Mouse (Mus musculus): ENCODE measurements around the gene Ctla4.

The Ctla4 gene

DNA sequence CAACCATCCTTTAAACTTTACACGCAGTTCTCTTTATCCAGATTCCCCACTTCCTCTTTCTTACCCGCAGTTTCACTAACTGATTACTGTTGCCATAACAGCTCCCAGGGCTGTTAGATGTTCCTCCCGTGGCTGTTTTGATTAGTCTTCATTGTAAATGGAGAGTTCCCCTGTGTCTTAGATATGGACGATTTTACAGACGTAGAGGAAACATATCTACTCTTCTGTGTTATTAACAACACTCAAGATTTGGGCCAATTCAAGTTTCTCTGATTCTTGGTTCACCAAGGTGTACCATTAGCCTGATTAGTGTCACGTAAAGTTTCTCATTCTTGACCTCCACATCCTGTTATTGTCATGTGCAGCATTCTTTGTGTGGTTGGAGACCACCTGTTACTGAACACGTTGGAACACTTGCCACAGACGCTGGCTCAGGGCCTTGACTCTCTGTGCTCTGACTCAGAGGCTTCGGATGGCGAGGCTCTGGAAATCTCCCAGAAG lies 29.5 kb downstream of the Ctla4 start:
- in situ Hi-C loops (cut with MboI, MseI), result no loop called here

DNA sequence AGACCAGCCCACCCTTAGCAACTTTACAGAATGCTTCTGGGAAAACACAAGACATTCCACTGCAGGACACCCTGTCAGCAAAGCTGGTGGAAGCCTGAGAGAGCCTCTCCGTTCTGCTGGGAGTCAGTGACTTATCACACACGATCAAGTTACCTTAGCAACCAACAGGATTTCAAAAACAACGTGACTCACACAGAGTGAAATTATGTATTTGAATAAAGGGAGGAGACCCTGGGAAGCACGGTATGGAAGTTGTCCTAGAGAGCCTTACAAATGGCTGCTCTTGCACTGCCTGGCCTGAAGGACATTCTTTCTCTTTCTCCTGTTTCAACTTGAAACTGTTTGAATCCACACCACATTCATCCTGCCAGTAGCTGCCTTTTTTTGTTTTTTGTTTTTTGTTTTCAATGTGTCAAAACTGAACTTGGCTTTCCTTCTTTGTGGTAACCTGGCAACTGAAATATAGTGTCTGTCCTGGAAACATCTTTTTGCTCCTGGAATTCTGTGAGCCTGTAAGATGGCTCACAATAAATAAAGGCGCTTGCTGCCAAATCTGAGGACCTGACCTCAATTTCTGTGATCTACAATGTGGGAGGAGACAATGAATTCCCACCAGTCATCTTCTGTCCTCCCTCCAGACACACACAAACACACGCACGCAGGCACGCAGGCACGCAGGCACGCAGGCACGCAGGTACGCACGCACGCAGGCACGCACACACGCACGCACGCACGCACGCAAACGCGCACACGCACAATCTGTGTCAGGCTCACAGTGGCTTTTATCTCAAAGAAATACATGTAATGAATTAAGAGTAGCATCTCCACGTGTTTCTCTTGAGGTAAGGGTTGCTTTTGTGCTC lies 33.9 kb downstream of the Ctla4 start:
- in situ Hi-C loops (cut with MboI, MseI), result no loop called here

DNA sequence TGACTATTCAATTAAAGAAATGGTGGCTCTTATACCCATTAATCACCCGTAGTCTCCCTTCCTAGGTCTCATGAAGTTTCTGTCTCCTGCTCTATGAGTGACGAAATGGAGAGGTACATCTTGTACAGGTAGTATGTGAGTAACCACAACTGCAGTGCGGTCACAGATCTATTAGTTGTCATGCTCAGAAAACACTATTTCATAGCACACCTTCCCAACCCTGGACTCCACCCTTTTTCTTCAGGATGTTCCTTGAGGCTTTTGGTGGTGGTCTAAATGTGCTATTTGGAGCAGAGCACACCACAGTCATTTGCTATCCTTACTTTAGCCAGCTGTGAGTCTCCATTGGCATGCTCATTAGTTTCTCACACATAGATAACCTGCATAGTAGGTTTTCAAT lies 42.2 kb downstream of the Ctla4 start:
- in situ Hi-C loops (cut with MboI, MseI), result no loop called here

DNA sequence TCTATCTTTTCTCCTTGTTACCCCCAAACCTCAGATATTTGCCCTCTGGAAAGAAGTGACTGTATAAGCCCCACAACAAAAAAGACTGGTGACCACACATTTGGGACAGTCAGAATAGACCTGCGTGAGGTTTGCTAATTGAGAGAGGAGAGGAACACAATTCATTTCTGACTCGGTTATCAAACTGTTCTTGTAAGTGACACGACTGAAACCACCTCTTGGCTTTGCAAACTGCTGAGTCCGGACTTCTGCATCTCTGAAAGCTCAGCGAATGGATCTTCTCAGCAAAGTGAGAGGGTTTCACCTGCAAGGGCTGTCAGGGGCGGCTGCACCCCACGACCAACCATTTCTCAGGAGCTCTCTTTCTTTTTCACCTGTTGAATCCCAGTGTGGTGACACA lies 43.6 kb downstream of the Ctla4 start:
- in situ Hi-C loops (cut with MboI, MseI), result no loop called here

DNA sequence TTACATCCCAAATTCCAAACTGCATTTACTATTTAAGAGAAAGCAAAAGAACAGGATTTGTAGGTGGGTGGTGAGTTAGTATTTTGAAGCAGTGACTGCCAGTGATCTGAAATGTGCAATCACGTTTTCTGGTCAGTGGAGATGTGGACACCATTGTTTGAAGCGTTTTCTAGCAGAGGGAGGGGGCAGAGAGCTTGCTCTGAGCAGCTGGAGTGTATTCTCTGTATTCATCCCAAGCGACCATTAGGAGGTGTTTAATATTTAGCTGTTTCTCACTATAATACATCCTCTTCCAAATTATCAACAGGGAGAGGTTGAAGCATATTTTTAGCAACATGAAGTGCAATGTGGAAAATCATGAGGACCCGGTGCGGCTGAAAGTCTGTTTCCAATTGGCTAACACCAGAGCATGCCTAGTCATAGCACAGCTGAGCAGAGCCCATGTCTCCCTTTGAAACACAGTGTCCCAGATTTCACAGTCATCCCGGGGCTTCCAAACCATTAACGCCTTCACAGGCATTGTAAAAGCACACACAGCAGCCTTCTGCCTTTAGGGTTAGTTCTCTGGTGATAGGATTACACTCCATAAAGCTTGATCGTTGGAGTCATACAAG lies 49.3 kb downstream of the Ctla4 start:
- in situ Hi-C loops (cut with MboI, MseI), result no loop called here

DNA sequence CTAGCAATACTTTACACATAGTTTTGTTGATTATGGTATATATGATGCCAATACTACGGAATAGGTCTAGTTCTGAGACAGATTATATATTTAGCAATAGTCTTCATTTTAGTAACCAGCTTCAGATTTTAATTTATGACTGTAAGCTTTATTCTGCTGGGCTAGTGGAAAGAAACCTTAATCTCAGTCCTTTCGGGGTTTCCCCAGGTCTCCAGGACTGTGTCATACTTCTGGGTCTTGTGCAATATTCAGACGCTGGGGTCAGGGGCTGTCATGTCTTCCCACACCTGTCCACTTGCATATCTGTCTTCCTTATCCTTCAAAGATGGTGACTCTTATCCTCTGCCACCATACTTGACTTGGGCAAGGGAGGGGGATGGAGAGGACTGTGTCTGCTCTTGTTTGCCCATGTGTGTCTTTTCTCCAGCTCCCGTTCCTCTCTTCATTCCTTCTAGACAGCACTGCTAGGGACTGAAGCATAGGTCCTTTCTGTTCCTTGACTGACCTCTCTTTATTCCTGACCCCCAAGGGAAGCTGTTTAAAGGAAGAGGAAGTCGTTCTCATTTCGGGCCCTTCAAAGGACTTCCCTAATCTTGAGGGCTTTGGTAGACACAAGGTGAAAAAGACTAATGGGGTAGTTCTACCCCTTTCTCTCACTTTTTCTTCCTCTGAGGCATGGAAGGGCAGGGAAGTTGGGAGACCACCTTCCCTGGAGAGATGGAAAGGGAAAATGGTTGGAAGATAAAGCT lies 50.3 kb downstream of the Ctla4 start:
- in situ Hi-C loops (cut with MboI, MseI), result no loop called here

DNA sequence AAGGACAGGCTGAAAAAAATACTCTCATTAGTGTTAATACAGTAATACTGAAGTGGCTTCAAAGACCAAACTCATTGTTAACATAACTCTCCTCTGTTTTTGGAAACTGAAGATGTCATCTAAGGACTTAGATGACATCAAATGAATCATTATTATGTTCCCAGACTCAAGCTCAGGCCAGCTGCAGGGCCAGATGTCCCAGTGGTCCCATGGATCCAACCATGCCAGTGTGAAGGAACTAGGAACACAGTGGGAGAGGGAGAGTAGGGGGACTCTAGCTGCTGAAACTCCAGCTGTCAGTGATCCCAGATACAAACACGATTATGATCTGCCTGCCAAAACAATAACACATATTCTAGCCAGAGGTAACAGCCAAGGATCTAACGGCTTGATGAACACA lies 51.5 kb downstream of the Ctla4 start:
- in situ Hi-C loops (cut with MboI, MseI), result no loop called here

DNA sequence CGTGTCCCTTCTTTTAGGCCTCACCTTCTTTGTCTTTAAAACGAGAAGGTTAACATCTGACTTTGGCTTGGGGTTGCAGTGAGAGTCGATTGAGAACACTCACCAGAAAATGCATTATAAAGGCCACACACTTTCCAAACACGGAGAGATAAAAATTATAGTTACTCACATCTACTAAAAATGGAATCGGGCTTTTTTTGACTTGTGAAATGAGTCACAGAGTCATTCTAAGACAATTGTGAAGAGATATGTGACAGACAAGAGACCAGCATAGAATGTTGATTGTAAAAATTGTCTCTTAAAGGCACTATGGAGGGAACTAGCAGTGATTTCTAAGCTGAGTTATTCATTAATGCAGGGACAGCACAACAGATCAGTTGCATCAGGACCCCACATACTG lies 52.2 kb downstream of the Ctla4 start:
- in situ Hi-C loops (cut with MboI, MseI), result no loop called here

DNA sequence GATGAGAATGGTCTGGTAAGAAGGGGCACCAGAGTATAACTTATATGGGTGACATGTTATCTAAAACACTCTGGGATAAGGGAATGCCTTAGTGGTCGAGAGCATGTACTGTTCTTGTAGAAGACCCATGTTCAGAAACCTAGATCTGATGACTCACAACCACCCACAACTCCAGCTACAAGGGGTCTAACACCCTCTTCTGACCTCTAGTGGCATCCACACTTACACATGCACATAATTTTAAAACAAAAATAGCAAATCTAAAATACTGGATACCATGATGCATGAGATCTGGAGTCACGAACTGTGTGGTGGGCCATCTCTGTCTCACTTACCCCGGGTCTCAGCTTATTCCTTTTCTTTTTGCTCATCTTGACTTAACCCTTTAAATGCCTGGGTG lies 53.2 kb downstream of the Ctla4 start:
- in situ Hi-C loops (cut with MboI, MseI), result loop anchor here (5.0 kb wide), 2 partner anchors 33 to 68 kb away; no protein-coding TSS in a partner anchor

DNA sequence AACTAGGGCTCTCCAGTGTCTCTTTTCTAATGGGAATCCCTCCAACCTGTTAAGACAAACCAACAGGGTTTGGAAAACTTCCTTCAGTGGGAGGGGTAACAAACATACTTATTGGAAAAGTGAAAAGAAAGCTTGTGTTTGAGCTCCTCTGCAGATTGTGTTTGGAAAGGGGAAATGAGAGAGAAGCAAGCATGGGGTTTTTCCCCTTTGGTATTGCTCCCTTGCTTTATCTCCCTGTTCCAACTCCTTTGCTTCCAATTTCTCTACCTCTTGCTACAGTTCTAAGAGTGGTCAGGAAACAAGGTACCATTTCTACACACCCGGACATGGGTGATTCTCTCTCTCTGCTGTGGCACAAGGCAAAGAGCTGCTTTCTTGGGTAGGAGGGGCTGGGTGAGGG lies 53.8 kb downstream of the Ctla4 start:
- in situ Hi-C loops (cut with MboI, MseI), result loop anchor here (5.0 kb wide), 2 partner anchors 33 to 68 kb away; no protein-coding TSS in a partner anchor

DNA sequence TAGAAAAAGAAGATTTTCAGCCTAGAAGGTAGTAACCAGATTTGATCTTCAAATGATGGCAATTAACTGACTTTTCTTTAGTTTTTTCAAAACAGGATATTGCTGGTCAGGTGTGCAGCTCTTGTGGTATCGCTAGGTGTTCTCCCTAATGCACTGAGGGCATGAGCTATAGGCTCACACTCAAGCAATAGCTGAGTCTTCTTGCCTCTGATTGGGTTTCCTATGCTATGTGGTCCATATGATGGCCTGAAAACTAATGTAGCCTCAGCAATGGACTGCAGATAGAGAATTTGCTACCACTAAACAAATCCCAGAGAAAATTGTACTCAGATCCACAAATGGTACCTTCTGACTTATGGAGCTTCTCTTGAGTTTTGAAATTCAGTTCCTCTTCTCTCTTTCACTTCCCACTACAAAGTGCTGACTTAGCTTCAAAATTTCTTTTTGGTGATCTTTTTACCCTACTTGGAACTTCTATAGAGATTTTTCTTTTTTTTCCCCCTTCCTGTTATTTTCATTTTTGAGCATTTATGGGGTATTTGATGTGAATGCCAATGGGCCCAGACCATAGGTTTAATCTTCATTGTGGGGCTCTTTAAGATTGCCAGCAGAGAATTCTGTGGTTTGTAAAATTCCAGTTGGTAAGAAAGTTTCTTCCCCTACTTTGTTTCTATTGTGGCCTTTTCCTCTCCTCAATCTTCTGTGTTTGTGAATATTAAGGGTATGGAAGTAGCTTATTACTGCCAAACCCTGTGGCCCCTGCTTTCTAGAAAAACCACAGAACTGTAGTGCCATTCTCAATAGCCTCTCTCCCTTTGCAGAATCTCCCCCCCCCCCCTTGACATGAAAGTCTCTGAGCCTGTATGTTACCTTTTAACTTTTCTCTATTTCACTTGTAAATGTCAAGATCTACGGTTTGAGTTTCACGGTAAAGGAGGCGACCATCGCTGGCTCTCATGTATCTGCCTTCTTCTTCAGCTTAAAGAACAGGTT lies 54.6 kb downstream of the Ctla4 start:
- in situ Hi-C loops (cut with MboI, MseI), result loop anchor here (5.0 kb wide), 2 partner anchors 34 to 69 kb away; no protein-coding TSS in a partner anchor

DNA sequence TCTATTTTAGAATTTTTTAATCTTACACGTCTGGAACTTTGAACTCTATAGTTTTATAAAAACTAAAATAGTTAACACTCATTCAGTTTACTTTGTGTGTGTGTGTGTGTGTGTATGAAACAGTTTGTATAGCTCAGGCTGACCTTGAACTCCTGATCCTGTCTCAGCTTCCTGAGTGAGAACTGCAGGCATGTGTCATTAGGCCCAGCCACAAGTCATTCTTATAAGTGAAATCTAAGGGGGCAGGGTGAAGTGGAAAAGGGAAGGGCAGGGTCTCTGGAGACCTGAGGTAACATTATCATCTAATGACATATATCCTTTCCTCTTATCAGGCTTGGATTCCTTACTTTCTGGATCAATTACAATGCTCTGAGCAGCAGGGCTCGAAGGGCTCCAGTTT lies 56.1 kb downstream of the Ctla4 start:
- in situ Hi-C loops (cut with MboI, MseI), result loop anchor here (5.0 kb wide), 2 partner anchors 36 to 71 kb away; no protein-coding TSS in a partner anchor

DNA sequence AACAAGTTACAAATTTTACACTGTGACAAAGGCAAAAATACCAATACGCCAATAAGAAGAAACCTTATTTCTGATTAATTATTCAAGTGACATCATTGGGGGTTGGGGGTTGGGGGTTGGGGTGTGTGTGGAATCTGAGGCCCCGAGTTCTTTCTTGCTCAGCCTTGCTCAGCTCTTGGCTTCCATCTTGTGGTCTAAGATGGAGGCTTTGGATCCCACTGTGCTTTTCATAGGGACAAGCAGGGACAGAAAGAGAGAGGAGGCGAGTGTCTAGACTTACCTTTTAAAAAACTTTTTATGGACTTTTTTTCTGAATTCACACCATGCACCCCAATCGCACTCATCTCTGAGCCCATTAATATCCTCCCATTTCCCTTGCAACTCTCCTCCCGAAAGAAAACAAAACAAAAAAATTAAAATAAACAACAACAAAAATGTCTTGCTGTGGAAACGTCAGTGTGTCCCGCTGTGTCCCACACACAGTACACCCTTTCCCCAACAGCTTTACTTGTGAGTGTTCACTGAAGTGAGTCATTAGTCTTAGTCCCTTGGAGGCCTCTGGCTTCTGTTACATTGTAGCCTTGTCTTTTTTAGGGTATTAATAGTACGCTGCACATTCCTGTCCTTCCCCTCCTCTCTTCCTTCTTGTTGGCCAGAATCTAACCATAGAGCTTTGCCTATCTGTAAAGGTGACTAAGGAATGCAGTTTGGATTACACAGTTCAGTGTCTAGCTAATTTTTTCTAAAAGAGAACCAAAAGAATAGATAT lies 59.0 kb downstream of the Ctla4 start:
- in situ Hi-C loops (cut with MboI, MseI), result no loop called here

DNA sequence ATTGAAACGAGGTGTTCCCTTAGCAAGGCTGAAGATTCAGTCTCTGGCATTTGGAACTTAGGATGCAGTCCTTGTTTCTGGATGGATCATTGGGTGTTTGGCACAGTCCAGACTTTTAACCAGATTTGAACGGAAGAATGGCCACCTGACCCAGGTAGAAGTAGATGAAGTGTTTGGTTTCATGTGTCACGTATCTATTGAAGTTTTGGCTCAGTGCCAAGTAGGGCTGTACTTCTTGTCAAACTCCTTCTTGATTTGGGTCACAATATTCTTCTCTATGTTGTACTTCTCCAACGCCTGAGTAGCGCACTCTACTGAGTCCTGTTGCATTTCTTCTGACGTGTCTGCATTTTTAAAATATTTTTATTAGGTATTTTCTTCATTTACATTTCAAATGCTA lies 61.3 kb downstream of the Ctla4 start:
- in situ Hi-C loops (cut with MboI, MseI), result no loop called here

DNA sequence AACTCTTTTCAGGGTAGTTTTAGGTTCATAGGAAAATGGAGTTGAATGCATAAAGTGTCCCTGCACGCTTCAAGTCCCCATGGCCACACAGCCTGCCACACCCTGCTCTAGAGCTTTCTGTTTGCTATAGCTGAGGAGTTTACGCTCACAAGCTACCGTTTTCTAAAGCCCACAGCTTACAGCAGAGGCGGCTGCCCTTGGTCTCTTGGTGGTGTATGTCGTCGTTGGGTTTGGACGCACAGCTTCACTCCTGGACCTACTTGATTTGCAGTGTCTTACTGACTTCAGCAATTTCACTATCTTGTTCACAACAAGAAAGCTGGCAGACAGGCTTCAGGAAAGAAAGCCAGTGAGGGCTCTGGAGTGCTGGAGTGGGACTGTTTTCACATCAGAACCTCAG lies 66.2 kb downstream of the Ctla4 start:
- in situ Hi-C loops (cut with MboI, MseI), result no loop called here

DNA sequence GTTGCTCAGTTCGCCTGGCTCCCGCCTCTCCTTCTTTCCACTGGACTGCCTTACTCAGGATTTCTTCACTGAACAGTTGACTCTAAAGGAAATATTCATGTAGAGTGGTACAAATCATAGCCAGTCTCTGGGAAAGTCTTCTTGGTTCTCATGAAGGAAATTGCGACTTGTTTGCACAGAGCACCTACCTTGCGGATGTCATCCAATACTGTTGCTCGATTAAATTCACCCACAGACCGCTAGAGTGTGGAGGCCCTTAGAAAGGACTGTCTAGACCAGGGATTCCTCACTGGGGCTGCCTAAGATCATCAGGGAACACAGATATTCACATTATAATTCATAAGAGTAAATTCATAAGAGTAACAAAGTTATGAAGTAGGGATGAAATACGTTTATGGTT lies 66.9 kb downstream of the Ctla4 start:
- in situ Hi-C loops (cut with MboI, MseI), result no loop called here

DNA sequence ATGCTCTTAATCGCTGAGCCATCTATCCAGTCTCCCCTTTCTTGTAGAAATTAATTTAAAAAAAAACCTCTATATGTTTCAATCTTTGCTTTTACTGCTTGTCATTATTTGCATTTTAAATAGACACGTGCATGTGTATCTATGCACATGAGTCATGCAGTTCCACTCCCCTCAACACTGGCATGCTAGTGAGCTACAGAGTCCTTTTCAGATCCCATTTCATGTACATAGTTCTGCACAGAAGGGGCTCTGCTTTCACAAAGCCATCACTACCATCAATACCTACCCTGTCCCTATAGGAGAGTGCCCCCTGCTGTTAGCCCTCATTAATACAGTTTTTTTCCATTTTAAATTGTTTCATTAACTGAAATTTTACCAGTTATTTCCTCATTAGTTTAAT lies 68.0 kb downstream of the Ctla4 start:
- in situ Hi-C loops (cut with MboI, MseI), result loop anchor here (5.0 kb wide), 1 partner anchor 67 kb away; the partner anchor contains the start of gene Ctla4

DNA sequence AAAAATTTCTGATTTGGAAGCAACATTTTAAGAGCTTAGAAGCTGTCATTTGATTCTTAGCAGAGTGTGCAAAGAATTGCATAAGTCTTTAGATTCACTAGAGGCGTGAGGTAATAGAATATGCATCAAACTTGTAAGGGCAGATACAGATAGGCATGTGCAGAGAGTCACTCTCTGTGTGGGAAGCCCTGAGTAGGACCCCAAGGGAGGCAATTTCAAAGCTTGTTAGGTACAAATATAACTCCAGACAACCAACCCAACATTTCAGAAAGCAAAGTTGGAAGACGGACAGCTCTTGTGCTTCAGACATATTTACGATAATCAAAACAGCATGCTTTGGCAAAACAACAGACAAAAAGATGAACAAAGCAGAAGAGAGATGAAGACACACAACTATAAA lies 68.4 kb downstream of the Ctla4 start:
- in situ Hi-C loops (cut with MboI, MseI), result loop anchor here (5.0 kb wide), 1 partner anchor 68 kb away; the partner anchor contains the start of gene Ctla4

DNA sequence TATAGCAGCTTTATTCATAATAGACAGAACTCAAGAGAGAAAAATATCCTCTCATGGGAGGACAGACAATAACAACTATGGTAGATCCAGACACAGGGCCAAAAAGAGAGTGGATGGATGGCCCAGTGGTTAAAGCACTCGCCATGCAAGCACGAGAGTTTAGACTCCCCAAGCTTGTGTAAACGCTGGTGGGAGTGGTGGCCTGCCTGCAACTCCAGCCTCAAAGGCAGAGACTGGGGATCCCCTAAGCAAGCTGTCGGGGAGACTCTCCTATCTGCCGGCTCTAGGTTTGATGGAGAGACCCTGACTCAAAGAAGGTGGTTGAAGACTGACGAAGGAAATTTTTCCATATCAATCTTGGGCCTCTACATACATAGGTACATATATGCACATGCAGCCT lies 69.4 kb downstream of the Ctla4 start:
- in situ Hi-C loops (cut with MboI, MseI), result loop anchor here (5.0 kb wide), 1 partner anchor 69 kb away; the partner anchor contains the start of gene Ctla4

DNA sequence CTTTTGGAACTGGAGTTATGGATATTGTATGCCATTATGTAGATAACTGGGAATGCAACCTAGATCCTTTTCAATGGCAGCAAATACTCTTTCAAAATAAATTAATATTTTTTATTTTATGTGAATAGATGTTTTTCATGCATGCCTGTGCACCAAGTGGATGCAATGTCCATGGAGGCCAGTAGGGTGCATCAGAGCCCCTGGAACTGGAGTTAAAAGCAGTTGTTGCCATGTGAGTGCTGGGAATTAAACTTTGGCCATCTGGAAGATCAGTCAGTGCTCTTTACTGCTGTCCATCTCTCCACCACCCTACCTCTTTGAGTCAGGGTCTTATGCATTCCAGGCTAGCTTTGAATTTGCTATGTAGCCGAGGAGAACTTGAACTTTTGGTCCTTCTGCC lies 71.5 kb downstream of the Ctla4 start:
- in situ Hi-C loops (cut with MboI, MseI), result loop anchor here (5.0 kb wide), 1 partner anchor 71 kb away; the partner anchor contains the start of gene Ctla4

Data from regulatory T cell (primary cell).